Mouse (Mus musculus) stomach, embryonic 16.5 days (tissue): ENCODE results near the gene Pih1d1. TPM values are rescaled to one million over a fixed set of nuclear protein-coding genes. Genes with fewer than 3 reads are reported as not detected.
A peak's percentile ranks its signal among the peaks of the same experiment; 100 is the strongest.
"Not testable (repeated sequence)": the region's sequence is repeated elsewhere in the genome, so short reads cannot be mapped to it uniquely, and the experiment has no call there.

Source experiments
- ATAC-seq: fragments of 200-750 bp; cut with Nextera tagmentation; 2 replicates; pipeline ENCODE4 v1.8.0; 2017; ENCODE audit warnings: moderate number of reproducible peaks, moderate TSS enrichment; ENCODE audit not compliant: insufficient read depth, low FRiP score
- H3K27ac ChIP-seq: fragments of 300-500 bp; sonication (generic); 2 replicates; pipeline ENCODE4 v1.5.1; 2014; ENCODE audit warnings: low read length
- H3K27me3 ChIP-seq: fragments of 300-500 bp; sonication (generic); 2 replicates; pipeline ENCODE4 v1.6.1; 2014; ENCODE audit warnings: low read length, control low read depth, mixed read lengths; ENCODE audit not compliant: control insufficient read depth, insufficient read depth
- H3K36me3 ChIP-seq: fragments of 300-500 bp; sonication (generic); 2 replicates; pipeline ENCODE4 v1.6.1; 2014; ENCODE audit warnings: low read length; ENCODE audit not compliant: control insufficient read depth, insufficient read depth
- H3K4me1 ChIP-seq: fragments of 300-500 bp; sonication (generic); 2 replicates; pipeline ENCODE4 v1.6.1; 2014; ENCODE audit warnings: low read length, control low read depth, mixed read lengths; ENCODE audit not compliant: control insufficient read depth, insufficient read depth
- H3K4me2 ChIP-seq: fragments of 300-500 bp; sonication (generic); 2 replicates; pipeline ENCODE4 v1.6.1; 2014; ENCODE audit warnings: low read depth, low read length, mixed read lengths
- H3K4me3 ChIP-seq: fragments of 300-500 bp; sonication (generic); replicated peaks from 2 replicates; pipeline ENCODE4 v1.5.1; 2014; ENCODE audit warnings: mild to moderate bottlenecking, low read length
- H3K9ac ChIP-seq: fragments of 300-500 bp; sonication (generic); 2 replicates; pipeline ENCODE4 v1.6.1; 2014; ENCODE audit warnings: low read length
- H3K9me3 ChIP-seq: fragments of 300-500 bp; sonication (generic); replicated peaks from 2 replicates; pipeline ENCODE4 v1.6.1; 2016; ENCODE audit warnings: low read length, control low read depth; ENCODE audit not compliant: control insufficient read depth
- WGBS: fragments of 180-500 bp; shearing (Covaris S2); extraction: QIAGEN DNeasy Blood & Tissue Kit; methylation state at CpG from one replicate; pipeline ENCODE4 v1.1.7; 2014; 5-methylcytosine and 5-hydroxymethylcytosine counted together
- polyA plus RNA-seq: library from polyadenylated mRNA; unstranded; fragments of >200 nt; fragmentation: Nextera tagmentation; extraction: Ambion mirVana; gene quantifications from 2 replicates; pipeline ENCODE4 v1.2.1, GENCODE M21; 2015

The Pih1d1 gene
- polyA plus RNA-seq, 1 experiment from 2014 or later: 81.9 TPM

GRCm38 (mm10) chr7:45125144-45125600 lies 28.9 kb upstream of the Pih1d1 start:
- Histone ChIP-seq H3K9ac (no peak overlapping the region; the same call in 1 of the 2 replicates), H3K4me3 (0 out of 2 replicates have a peak overlapping the region, but pooled peaks have one; percentile 1), H3K36me3 (peaks cover 27% of the 10 kb centered on the region), H3K9me3 (no peaks in the 10 kb centered on the region), H3K4me2 (peak overlapping the region; percentile 49; the same call in 1 of the 2 replicates), H3K4me1 (peaks cover 44% of the 10 kb centered on the region), H3K27me3 (no peaks in the 10 kb centered on the region), H3K27ac (peak overlapping the region; percentile 68)
- no peak for ATAC-seq
- WGBS: 25% methylated on average over 7 of the region's 7 CpGs

DNA sequence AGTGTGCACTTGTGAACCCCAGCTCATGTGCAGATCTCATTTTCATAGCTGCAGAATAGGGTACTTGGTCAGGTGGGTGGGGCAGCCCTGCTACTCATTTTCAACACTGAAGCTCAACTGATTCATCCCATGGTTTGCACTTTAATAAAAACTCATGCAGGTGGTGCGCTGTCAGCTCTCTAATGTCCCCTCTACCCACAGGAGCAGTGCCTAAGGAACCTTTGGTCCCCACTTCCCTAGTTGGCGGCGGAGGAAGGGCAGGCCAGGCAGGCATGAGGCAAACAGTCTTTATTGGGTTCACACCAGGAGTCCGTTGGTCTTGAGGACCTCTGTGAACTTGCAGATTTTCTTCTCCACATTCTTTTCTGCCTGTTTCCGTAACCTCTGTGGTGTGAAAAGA lies 28.5 kb upstream of the Pih1d1 start:
- H3K4me2 ChIP-seq, H3K9ac ChIP-seq, ATAC-seq, H3K9me3 ChIP-seq, H3K27me3 ChIP-seq: not testable (repeated sequence)
- peak overlapping the region; percentile 68 for H3K27ac ChIP-seq
- WGBS: 65% methylated on average over 5 of the region's 5 CpGs
- H3K4me3 ChIP-seq: 0 out of 2 replicates have a peak overlapping the region, but pooled peaks have one; percentile 1
- peaks cover 44% of the 10 kb centered on the region for H3K4me1 ChIP-seq
- peaks cover 27% of the 10 kb centered on the region for H3K36me3 ChIP-seq

DNA sequence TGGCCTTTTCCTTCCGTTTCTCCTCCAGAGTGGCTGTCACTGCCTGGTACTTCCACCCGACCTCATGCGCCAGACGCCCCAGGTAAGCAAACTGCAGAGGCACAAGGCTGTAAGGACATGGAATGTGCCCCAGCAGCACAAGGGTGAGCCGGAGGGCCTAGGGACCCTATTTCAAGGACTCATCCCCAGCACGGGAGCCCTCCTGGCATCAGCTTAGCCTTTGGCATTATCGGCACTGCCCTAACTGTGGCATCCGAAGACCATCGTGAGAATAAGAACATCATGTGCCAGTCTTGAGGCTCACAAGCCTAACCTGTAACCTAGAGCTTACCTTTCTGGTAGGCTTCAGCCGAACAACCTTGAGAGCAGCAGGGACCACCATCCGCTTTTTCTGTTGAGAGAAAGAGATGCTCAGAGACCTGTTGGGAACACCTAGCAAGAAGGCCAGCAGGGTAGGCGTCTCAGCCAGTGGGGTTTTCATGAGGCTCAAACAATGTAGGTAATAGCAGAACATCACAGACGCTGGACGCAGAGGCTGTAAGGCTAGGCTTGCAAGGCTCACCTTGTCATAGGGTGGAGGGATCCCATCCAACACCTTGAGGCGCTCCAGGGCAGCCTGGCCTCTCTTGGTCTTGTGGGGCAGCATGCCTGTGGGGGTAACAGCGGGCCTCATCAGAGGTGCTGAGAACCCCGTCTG lies 27.8 kb upstream of the Pih1d1 start:
- ATAC-seq: no peak
- Histone ChIP-seq H3K4me1 (peaks cover 44% of the 10 kb centered on the region), H3K4me2 (peak overlapping the region; percentile 69), H3K27me3 (no peaks in the 10 kb centered on the region), H3K4me3 (peak overlapping the region; percentile 62), H3K36me3 (peaks cover 25% of the 10 kb centered on the region), H3K27ac (peak overlapping the region; percentile 84), H3K9ac (peak overlapping the region; percentile 99), H3K9me3 (no peaks in the 10 kb centered on the region)
- WGBS: 70% methylated on average over 17 of the region's 17 CpGs

GRCm38 (mm10) chr7:45126844-45127699 lies 27.0 kb upstream of the Pih1d1 start:
- peak overlapping the region; percentile 84 for H3K27ac ChIP-seq
- WGBS: 32% methylated on average over 21 of the region's 21 CpGs
- no peaks in the 10 kb centered on the region for H3K27me3 ChIP-seq
- no peak for ATAC-seq
- peak overlapping the region; percentile 62 for H3K4me3 ChIP-seq
- peak overlapping the region; percentile 99 for H3K9ac ChIP-seq
- peaks cover 36% of the 10 kb centered on the region for H3K4me1 ChIP-seq
- no peaks in the 10 kb centered on the region for H3K9me3 ChIP-seq
- peaks cover 17% of the 10 kb centered on the region for H3K36me3 ChIP-seq
- peak overlapping the region; percentile 69 for H3K4me2 ChIP-seq

GRCm38 (mm10) chr7:45127700-45128224 lies 26.3 kb upstream of the Pih1d1 start:
- peaks cover 15% of the 10 kb centered on the region for H3K36me3 ChIP-seq
- no peak for ATAC-seq
- H3K27ac ChIP-seq: peak overlapping the region; percentile 84
- peak overlapping the region; percentile 69 for H3K4me2 ChIP-seq
- H3K4me1 ChIP-seq: peaks cover 29% of the 10 kb centered on the region
- H3K4me3 ChIP-seq: peak overlapping the region; percentile 62
- no peaks in the 10 kb centered on the region for H3K9me3 ChIP-seq
- WGBS: 2% methylated on average over 6 of the region's 6 CpGs
- H3K27me3 ChIP-seq: no peaks in the 10 kb centered on the region
- peak overlapping the region; percentile 99 for H3K9ac ChIP-seq

- Histone ChIP-seq H3K27me3 (no peaks in the 10 kb centered on the region), H3K9ac (peak within 1 kb of the TSS; percentile 99), H3K9me3 (peaks cover 4% of the 10 kb centered on the region; the same call in 1 of the 2 replicates), H3K27ac (peak within 1 kb of the TSS; percentile 84), H3K36me3 (peaks cover 15% of the 10 kb centered on the region), H3K4me2 (peak within 1 kb of the TSS; percentile 69), H3K4me1 (peaks cover 24% of the 10 kb centered on the region), H3K4me3 (peak within 1 kb of the TSS; percentile 62)
- under 1% methylated on average over 48 of the region's 48 CpGs for WGBS
- ATAC-seq: peak; percentile 94
Observed at GRCm38 (mm10) chr7:45128624-45129246, 25.4 kb upstream of the Pih1d1 start, which contains the start of gene Rpl13a. Gene Rpl13a (minus strand): TSS chr7:45128761.

- H3K4me1 ChIP-seq: peaks cover 24% of the 10 kb centered on the region
- H3K4me2 ChIP-seq: peak overlapping the region; percentile 68
- H3K27me3 ChIP-seq: no peaks in the 10 kb centered on the region
- WGBS: under 1% methylated on average over 17 of the region's 17 CpGs
- no peak for ATAC-seq
- peak overlapping the region; percentile 73 for H3K9ac ChIP-seq
- peak overlapping the region; percentile 84 for H3K27ac ChIP-seq
- peaks cover 4% of the 10 kb centered on the region; the same call in 1 of the 2 replicates for H3K9me3 ChIP-seq
- H3K4me3 ChIP-seq: peak overlapping the region; percentile 50
- peaks cover 15% of the 10 kb centered on the region for H3K36me3 ChIP-seq
Observed at GRCm38 (mm10) chr7:45129318-45129717, 24.8 kb upstream of the Pih1d1 start.

- 56% methylated on average over 15 of the region's 15 CpGs for WGBS
- no peak for ATAC-seq
- Histone ChIP-seq H3K9me3 (peaks cover 4% of the 10 kb centered on the region; the same call in 1 of the 2 replicates), H3K4me3 (peak overlapping the region; percentile 50), H3K27me3 (no peaks in the 10 kb centered on the region), H3K36me3 (peaks cover 15% of the 10 kb centered on the region), H3K4me1 (peaks cover 23% of the 10 kb centered on the region), H3K27ac (peak overlapping the region; percentile 84), H3K4me2 (peak overlapping the region; percentile 68), H3K9ac (peak overlapping the region; percentile 73)
Observed at GRCm38 (mm10) chr7:45129776-45130512, 24.2 kb upstream of the Pih1d1 start.
